Comparison of ENCODE assay signal across 10 mouse cellular contexts in the genomic region with DNA sequence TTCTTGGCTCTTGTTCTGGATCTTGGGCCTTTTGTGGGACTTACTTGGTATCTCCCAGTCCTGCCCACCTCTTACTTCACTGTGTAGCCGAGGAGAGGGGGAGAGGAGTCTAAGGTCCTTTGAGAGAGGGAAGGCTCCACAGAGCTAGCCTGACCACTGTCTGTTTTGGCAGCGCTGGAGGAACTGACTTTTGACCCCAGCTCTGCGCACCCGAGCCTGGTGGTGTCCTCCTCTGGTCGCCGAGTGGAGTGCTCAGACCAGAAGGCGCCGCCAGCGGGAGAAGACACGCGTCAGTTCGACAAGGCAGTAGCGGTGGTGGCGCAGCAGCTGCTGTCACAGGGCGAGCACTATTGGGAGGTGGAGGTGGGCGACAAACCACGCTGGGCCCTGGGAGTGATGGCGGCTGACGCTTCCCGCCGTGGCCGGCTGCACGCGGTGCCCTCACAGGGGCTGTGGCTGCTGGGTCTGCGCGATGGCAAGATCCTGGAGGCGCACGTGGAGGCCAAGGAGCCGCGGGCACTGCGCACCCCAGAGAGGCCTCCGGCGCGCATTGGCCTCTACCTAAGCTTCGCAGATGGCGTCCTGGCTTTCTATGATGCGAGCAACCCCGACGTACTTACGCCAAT. TPM values are rescaled to one million over a fixed set of nuclear protein-coding genes. Genes with fewer than 3 reads are reported as not detected.
DNase-seq lines count a peak whose midpoint lies in the region; ATAC-seq and TF ChIP-seq lines count a peak whose summit lies in the region.
"Had no signal": no experiment of that assay in that cellular context is flagged by ENCODE, and none has a peak within 500 bp of the region (broad histone marks: within the 10 kb centered on the region; RNA-seq: fewer than 3 reads in every experiment).

No protein-coding gene starts in this region.

- H3K27ac ChIP-seq in stomach, embryonic 15.5 days: no peak overlapping the region
- no peak overlapping the region for H3K27ac ChIP-seq in stomach, postnatal 0 days (replicated peaks)
- no peak overlapping the region for H3K27ac ChIP-seq in hindbrain, embryonic 14.5 days
- no peak overlapping the region for H3K27ac ChIP-seq in limb, embryonic 13.5 days
- H3K27ac ChIP-seq in stomach, embryonic 16.5 days (ENCODE audit: low read length): no peak overlapping the region

- H3K27me3 ChIP-seq in stomach, embryonic 15.5 days (replicated peaks): no peaks in the 10 kb centered on the region
- no peaks in the 10 kb centered on the region for H3K27me3 ChIP-seq in stomach, postnatal 0 days (ENCODE audit: control insufficient read depth, insufficient read depth, low read length)
- no peaks in the 10 kb centered on the region for H3K27me3 ChIP-seq in hindbrain, embryonic 14.5 days (ENCODE audit: control insufficient read depth, insufficient read depth, low read length)
- H3K27me3 ChIP-seq in limb, embryonic 13.5 days: peaks cover 25% of the 10 kb centered on the region
- no peaks in the 10 kb centered on the region for H3K27me3 ChIP-seq in stomach, embryonic 16.5 days (ENCODE audit: control insufficient read depth, insufficient read depth, low read length)

- ATAC-seq in stomach, embryonic 15.5 days (ENCODE audit: insufficient read depth, low FRiP score, low read depth): peak; percentile 39; the same call in 1 of the 2 replicates
- no peak for ATAC-seq in stomach, postnatal 0 days (ENCODE audit: low FRiP score, low TSS enrichment)
- no peak for ATAC-seq in hindbrain, embryonic 14.5 days (ENCODE audit: low FRiP score)
- ATAC-seq in limb, embryonic 13.5 days (ENCODE audit: low FRiP score, low read depth): no peak
- ATAC-seq in stomach, embryonic 16.5 days (ENCODE audit: insufficient read depth, low FRiP score): peak; percentile 26; the same call in 1 of the 2 replicates

- H3K4me3 ChIP-seq in stomach, embryonic 15.5 days (replicated peaks): no peak overlapping the region
- no peak overlapping the region for H3K4me3 ChIP-seq in stomach, postnatal 0 days (ENCODE audit: low read depth, low read length)
- H3K4me3 ChIP-seq in hindbrain, embryonic 14.5 days (replicated peaks; ENCODE audit: low read length): no peak overlapping the region
- H3K4me3 ChIP-seq in limb, embryonic 13.5 days: no peak overlapping the region
- no peak overlapping the region for H3K4me3 ChIP-seq in stomach, embryonic 16.5 days (replicated peaks; ENCODE audit: low read length)

- H3K4me2 ChIP-seq in stomach, embryonic 15.5 days: peak overlapping the region; percentile 27
- no peak overlapping the region for H3K4me2 ChIP-seq in stomach, postnatal 0 days (replicated peaks; ENCODE audit: low read depth)
- peak overlapping the region; percentile 13; the same call in 1 of the 2 replicates for H3K4me2 ChIP-seq in hindbrain, embryonic 14.5 days (replicated peaks)
- peak overlapping the region; percentile 28; the same call in 1 of the 2 replicates for H3K4me2 ChIP-seq in limb, embryonic 13.5 days (replicated peaks)
- H3K4me2 ChIP-seq in stomach, embryonic 16.5 days (ENCODE audit: low read depth, low read length): peak overlapping the region; percentile 20; the same call in 1 of the 2 replicates

- no peak overlapping the region for H3K9ac ChIP-seq in stomach, embryonic 15.5 days
- H3K9ac ChIP-seq in stomach, postnatal 0 days (ENCODE audit: low read length): no peak overlapping the region
- H3K9ac ChIP-seq in hindbrain, embryonic 14.5 days: no peak overlapping the region
- 0 out of 2 replicates have a peak overlapping the region, but pooled peaks have one; percentile 9 for H3K9ac ChIP-seq in limb, embryonic 13.5 days
- H3K9ac ChIP-seq in stomach, embryonic 16.5 days (ENCODE audit: low read length): peak overlapping the region; percentile 1; the same call in 1 of the 2 replicates

- peaks cover 2% of the 10 kb centered on the region; the same call in 1 of the 2 replicates for H3K4me1 ChIP-seq in stomach, embryonic 15.5 days
- H3K4me1 ChIP-seq in stomach, postnatal 0 days (replicated peaks; ENCODE audit: control insufficient read depth, insufficient read depth): no peaks in the 10 kb centered on the region
- H3K4me1 ChIP-seq in hindbrain, embryonic 14.5 days (replicated peaks; ENCODE audit: control insufficient read depth, insufficient read depth, low read length): no peaks in the 10 kb centered on the region
- peaks cover 13% of the 10 kb centered on the region for H3K4me1 ChIP-seq in limb, embryonic 13.5 days
- peaks cover 7% of the 10 kb centered on the region; the same call in 1 of the 2 replicates for H3K4me1 ChIP-seq in stomach, embryonic 16.5 days (ENCODE audit: control insufficient read depth, insufficient read depth, low read length)

- H3K9me3 ChIP-seq in stomach, embryonic 15.5 days: no peaks in the 10 kb centered on the region
- H3K9me3 ChIP-seq in stomach, postnatal 0 days (ENCODE audit: control insufficient read depth, low read length): no peaks in the 10 kb centered on the region
- H3K9me3 ChIP-seq in hindbrain, embryonic 14.5 days (ENCODE audit: control insufficient read depth, low read length): no peaks in the 10 kb centered on the region
- no peaks in the 10 kb centered on the region for H3K9me3 ChIP-seq in limb, embryonic 13.5 days
- no peaks in the 10 kb centered on the region for H3K9me3 ChIP-seq in stomach, embryonic 16.5 days (replicated peaks; ENCODE audit: control insufficient read depth, low read length)

- DNase-seq in stomach, postnatal 0 days (ENCODE audit: low spot score): no peak
- no peak for DNase-seq in hindbrain, embryonic 14.5 days (ENCODE audit: low spot score)
- DNase-seq in urinary bladder, postnatal 14 days (ENCODE audit: low spot score): no peak
- no peak for DNase-seq in urinary bladder, postnatal 25 days (ENCODE audit: low spot score)
- DNase-seq: cerebellum, adult 2 months; right cerebral cortex, adult 18-20 months had no signal

- no peak for TF ChIP-seq EP300 in stomach, postnatal 0 days (optimal IDR thresholded peaks at IDR 0.05)

- no peaks in the 10 kb centered on the region for H3K36me3 ChIP-seq in stomach, embryonic 15.5 days
- H3K36me3 ChIP-seq in stomach, postnatal 0 days (ENCODE audit: control insufficient read depth, insufficient read depth, low read length): no peaks in the 10 kb centered on the region
- no peaks in the 10 kb centered on the region for H3K36me3 ChIP-seq in hindbrain, embryonic 14.5 days (replicated peaks; ENCODE audit: control insufficient read depth, insufficient read depth)
- H3K36me3 ChIP-seq in limb, embryonic 13.5 days: no peaks in the 10 kb centered on the region
- H3K36me3 ChIP-seq in stomach, embryonic 16.5 days (ENCODE audit: control insufficient read depth, insufficient read depth, low read length): no peaks in the 10 kb centered on the region

- no peak for TF ChIP-seq CTCF in stomach, postnatal 0 days (IDR thresholded peaks at IDR 0.05; ENCODE audit: low read depth)

- 43% methylated on average over 40 of the region's 40 CpGs for WGBS in stomach, embryonic 15.5 days
- 49% methylated on average over 40 of the region's 40 CpGs for WGBS in stomach, postnatal 0 days
- WGBS in hindbrain, embryonic 14.5 days: 57% methylated on average over 39 of the region's 40 CpGs
- 39% methylated on average over 40 of the region's 40 CpGs for WGBS in limb, embryonic 13.5 days
- WGBS in stomach, embryonic 16.5 days: 43% methylated on average over 40 of the region's 40 CpGs

RNA-seq across cellular contexts. Expression of gene Trim72, which starts 6.1 kb away (rescaled TPM):
- 0.09 and 0.41 TPM in 2 replicates for polyA plus RNA-seq in stomach, embryonic 15.5 days (2015; fragmentation: Nextera tagmentation; extraction: Ambion mirVana)
- 0.38 and 0.52 TPM in 2 replicates for polyA plus RNA-seq in stomach, postnatal 0 days (2015; fragmentation: Nextera tagmentation; extraction: Ambion mirVana)
- not detected in 2 replicates for polyA plus RNA-seq in hindbrain, embryonic 14.5 days (2014; fragmentation: Nextera tagmentation; extraction: Ambion mirVana)
- 1.7 and 1.8 TPM in 2 replicates for polyA plus RNA-seq in limb, embryonic 13.5 days (2015; fragmentation: Nextera tagmentation; extraction: Ambion mirVana)
- polyA plus RNA-seq in stomach, embryonic 16.5 days (2015; fragmentation: Nextera tagmentation; extraction: Ambion mirVana): 0.39 and 1.9 TPM in 2 replicates

RNA-seq across cellular contexts. Expression of gene Pycard, which starts 16.2 kb away (rescaled TPM):
- polyA plus RNA-seq in stomach, embryonic 15.5 days (2015; fragmentation: Nextera tagmentation; extraction: Ambion mirVana): 177 and 185 TPM in 2 replicates
- polyA plus RNA-seq in stomach, postnatal 0 days (2015; fragmentation: Nextera tagmentation; extraction: Ambion mirVana): 266 and 273 TPM in 2 replicates
- 6.6 and 9.8 TPM in 2 replicates for polyA plus RNA-seq in hindbrain, embryonic 14.5 days (2014; fragmentation: Nextera tagmentation; extraction: Ambion mirVana)
- polyA plus RNA-seq in limb, embryonic 13.5 days (2015; fragmentation: Nextera tagmentation; extraction: Ambion mirVana): 22.5 and 27.7 TPM in 2 replicates
- polyA plus RNA-seq in stomach, embryonic 16.5 days (2015; fragmentation: Nextera tagmentation; extraction: Ambion mirVana): 179 and 188 TPM in 2 replicates

RNA-seq across cellular contexts. Expression of gene Fus, which starts 42.6 kb away (rescaled TPM):
- polyA plus RNA-seq in stomach, embryonic 15.5 days (2015; fragmentation: Nextera tagmentation; extraction: Ambion mirVana): 367 and 393 TPM in 2 replicates
- 124 and 130 TPM in 2 replicates for polyA plus RNA-seq in stomach, postnatal 0 days (2015; fragmentation: Nextera tagmentation; extraction: Ambion mirVana)
- 39.0 and 44.2 TPM in 2 replicates for polyA plus RNA-seq in hindbrain, embryonic 14.5 days (2014; fragmentation: Nextera tagmentation; extraction: Ambion mirVana)
- 542 and 587 TPM in 2 replicates for polyA plus RNA-seq in limb, embryonic 13.5 days (2015; fragmentation: Nextera tagmentation; extraction: Ambion mirVana)
- 204 and 234 TPM in 2 replicates for polyA plus RNA-seq in stomach, embryonic 16.5 days (2015; fragmentation: Nextera tagmentation; extraction: Ambion mirVana)

RNA-seq across cellular contexts. Expression of gene Itgam, which starts 52.6 kb away (rescaled TPM):
- 3.5 and 3.6 TPM in 2 replicates for polyA plus RNA-seq in stomach, embryonic 15.5 days (2015; fragmentation: Nextera tagmentation; extraction: Ambion mirVana)
- 0.91 and 0.99 TPM in 2 replicates for polyA plus RNA-seq in stomach, postnatal 0 days (2015; fragmentation: Nextera tagmentation; extraction: Ambion mirVana)
- 0.60 and 0.88 TPM in 2 replicates for polyA plus RNA-seq in hindbrain, embryonic 14.5 days (2014; fragmentation: Nextera tagmentation; extraction: Ambion mirVana)
- polyA plus RNA-seq in limb, embryonic 13.5 days (2015; fragmentation: Nextera tagmentation; extraction: Ambion mirVana): 0.87 and 0.92 TPM in 2 replicates
- 4.1 and 4.3 TPM in 2 replicates for polyA plus RNA-seq in stomach, embryonic 16.5 days (2015; fragmentation: Nextera tagmentation; extraction: Ambion mirVana)

RNA-seq across cellular contexts. Expression of gene Gm49368, which starts 52.7 kb away (rescaled TPM):
- not detected in 2 replicates for polyA plus RNA-seq in stomach, embryonic 15.5 days (2015; fragmentation: Nextera tagmentation; extraction: Ambion mirVana)
- not detected in 2 replicates for polyA plus RNA-seq in stomach, postnatal 0 days (2015; fragmentation: Nextera tagmentation; extraction: Ambion mirVana)
- polyA plus RNA-seq in hindbrain, embryonic 14.5 days (2014; fragmentation: Nextera tagmentation; extraction: Ambion mirVana): not detected in 2 replicates
- polyA plus RNA-seq in limb, embryonic 13.5 days (2015; fragmentation: Nextera tagmentation; extraction: Ambion mirVana): not detected in 2 replicates
- 0.04 TPM in 1 of 2 replicates, not detected in the other for polyA plus RNA-seq in stomach, embryonic 16.5 days (2015; fragmentation: Nextera tagmentation; extraction: Ambion mirVana)
- polyA plus RNA-seq: cerebellum, adult 2 months; lung, embryonic 16.5 days had no signal

Comparison
In these comparisons a context has a peak if more than half of its experiments do, and no peak if none do; other contexts are left out.
1. ATAC-seq: peak in stomach, embryonic 15.5 days (single experiment) and stomach, embryonic 16.5 days (single experiment); none in stomach, postnatal 0 days (single experiment), hindbrain, embryonic 14.5 days (single experiment) and limb, embryonic 13.5 days (single experiment).
2. H3K9ac ChIP-seq: peak in limb, embryonic 13.5 days (single experiment) and stomach, embryonic 16.5 days (single experiment); none in stomach, embryonic 15.5 days (single experiment), stomach, postnatal 0 days (single experiment) and hindbrain, embryonic 14.5 days (single experiment).